Mouse (Mus musculus): ENCODE measurements around the gene Evi2. TPM values are rescaled to one million over a fixed set of nuclear protein-coding genes. Genes with fewer than 3 reads are reported as not detected.
A peak's percentile ranks its signal among the peaks of the same experiment; 100 is the strongest.

Gene Evi2
- polyA plus RNA-seq (2012; rRNA removed), result 0.32 and 0.34 TPM in 2 replicates

DNA sequence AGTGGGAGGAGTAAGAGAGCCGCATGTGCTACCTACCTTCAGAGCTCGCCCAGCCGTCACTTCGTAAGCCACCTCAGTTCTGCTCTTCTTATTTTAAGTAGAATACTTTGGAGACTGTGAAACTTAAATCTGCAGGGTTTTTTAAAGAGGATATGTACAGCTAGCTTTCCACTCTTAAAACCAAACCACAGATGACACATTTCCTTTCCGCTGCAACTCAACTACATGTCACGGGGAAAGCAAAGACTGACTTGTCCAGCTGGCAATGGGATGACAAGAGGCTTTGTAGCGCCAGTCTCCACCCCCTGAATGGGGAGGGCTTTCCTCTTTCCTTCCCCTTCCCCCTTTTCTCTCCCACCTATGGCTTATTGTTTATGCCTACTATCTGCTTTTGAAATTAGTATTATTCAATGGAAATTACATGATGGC, at the start of gene Evi2, which contains the start of gene Evi2a:
Gene Evi2 (minus strand): TSS at position 257 of the 429 bp plus-strand sequence.
Gene Evi2a (minus strand): TSS at position 277 of the 429 bp plus-strand sequence.
- no peak for DNase-seq (ENCODE audit: low read depth)

DNA sequence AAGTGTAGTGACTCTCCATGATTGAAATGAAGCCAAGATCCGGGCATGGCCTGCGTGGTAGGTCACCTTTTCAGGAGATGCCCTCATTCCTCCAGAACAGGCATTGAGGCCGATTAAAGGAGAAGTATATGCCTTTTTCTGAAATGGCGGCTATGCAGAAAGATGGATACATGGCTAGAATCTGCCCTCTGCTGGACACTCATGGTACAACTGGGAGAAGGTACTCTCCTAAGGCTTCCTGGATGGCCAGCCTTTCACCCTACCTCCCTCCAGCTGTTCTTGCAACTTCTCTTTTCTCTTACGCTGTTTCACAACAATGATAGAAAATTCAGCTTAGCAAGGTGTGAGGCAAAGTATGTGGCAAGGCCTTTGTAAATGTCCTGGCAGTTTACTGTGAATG, 47.4 kb upstream of the Evi2 start:
- DNase-seq (ENCODE audit: low read depth), result peak; percentile 28

DNA sequence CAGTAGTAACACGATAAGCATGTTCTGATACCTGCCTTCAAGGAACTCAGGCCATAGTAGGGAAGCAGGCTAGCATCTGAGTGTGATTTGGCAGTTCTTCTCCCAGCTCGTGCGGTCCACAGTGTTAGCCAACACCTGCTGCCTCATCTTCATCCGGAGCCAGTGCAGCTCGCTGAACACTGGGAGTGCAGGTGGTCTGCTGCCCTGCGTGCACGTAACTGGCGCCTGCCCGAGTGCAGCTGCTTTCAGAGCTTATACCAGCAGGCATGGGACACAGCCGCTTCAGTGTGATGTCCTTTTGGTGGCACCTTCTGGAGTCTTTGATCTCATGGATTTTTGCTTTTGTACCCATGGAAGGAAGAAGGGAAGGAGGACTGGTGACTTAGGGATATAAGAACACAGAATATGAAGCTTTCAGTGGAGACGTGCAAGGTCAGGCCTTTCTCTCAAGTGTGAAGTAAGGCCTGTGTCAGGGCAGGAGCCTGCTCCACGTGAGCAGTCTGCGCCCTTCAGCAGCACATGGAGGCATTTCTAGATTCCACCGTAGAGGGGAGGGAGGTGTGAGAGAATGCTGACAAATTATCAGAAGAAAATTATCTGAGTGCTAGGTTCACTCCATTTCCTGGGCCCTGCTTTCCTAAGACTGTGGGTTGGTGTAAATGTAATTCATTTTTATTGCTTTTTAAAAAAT, 45.1 kb upstream of the Evi2 start:
- DNase-seq (ENCODE audit: low read depth), result no peak

- no peak for DNase-seq (ENCODE audit: low read depth)
These were observed 43.4 kb upstream of the Evi2 start for GRCm38 (mm10) chr11:79573836-79574235.

DNA sequence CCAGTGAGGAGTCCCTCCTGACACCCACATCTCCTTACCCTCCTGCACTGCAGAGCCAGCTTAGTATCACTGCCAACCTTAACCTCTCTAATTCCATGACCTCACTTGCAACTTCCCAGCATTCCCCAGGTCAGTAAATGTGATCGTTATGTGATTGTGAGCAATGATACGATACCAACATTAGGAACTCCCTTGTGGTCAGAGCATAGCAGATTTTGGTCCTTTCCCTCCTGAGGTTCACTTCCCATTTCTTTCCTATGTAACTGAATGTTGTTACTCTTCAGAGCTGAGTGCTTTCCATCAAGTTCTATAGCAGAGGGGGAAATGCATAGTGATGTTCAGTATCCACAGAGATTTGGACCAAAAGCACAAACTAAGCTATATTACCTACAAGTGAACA, 39.9 kb upstream of the Evi2 start:
- DNase-seq (ENCODE audit: low read depth), result no peak

- no peak for DNase-seq (ENCODE audit: low read depth)
These were observed 38.0 kb upstream of the Evi2 start for GRCm38 (mm10) chr11:79568197-79568911.

DNA sequence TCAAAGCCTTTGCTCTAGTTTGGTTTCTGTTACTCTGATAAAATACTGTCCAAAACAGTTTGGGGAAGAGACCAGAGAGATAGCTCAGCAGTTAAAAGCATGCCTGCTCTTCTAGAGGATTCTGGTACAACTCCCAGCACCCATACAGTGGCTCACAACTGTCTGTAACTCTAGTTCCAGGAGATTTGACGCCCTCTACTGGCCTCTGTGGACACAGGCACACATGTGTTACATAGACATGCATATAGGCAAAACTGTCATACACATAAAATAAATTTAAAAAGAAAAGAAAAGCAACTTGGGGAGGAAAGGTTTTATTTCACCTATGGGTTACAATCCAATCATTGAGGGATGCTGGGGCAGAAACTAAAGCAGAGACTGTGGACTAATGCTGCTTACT, 36.6 kb upstream of the Evi2 start:
- DNase-seq (ENCODE audit: low read depth), result no peak

- no peak for DNase-seq (ENCODE audit: low read depth)
These were observed 33.1 kb upstream of the Evi2 start for GRCm38 (mm10) chr11:79563493-79563892.

- no peak for DNase-seq (ENCODE audit: low read depth)
These were observed 30.1 kb upstream of the Evi2 start for GRCm38 (mm10) chr11:79560536-79560935.

- no peak for DNase-seq (ENCODE audit: low read depth)
These were observed 22.2 kb upstream of the Evi2 start for GRCm38 (mm10) chr11:79552622-79553021.

GRCm38 (mm10) chr11:79536293-79536692, 5.9 kb upstream of the Evi2 start:
- no peak for DNase-seq (ENCODE audit: low read depth)

DNA sequence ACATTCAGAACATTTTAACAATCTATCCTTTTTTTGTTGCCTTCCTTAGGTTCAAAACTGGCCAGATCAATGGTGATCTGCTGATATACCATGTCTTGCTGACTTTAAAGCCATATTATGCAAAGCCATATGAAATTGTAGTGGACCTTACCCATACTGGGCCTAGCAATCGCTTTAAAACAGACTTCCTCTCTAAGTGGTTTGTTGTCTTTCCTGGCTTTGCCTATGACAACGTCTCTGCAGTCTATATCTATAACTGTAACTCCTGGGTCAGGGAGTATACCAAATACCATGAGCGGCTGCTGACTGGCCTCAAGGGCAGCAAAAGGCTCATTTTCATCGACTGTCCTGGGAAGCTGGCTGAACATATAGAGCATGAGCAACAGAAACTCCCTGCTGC, 5.2 kb upstream of the Evi2 start:
- DNase-seq (ENCODE audit: low read depth), result no peak

GRCm38 (mm10) chr11:79533950-79534690, 3.7 kb upstream of the Evi2 start:
- no peak for DNase-seq (ENCODE audit: low read depth)

GRCm38 (mm10) chr11:79533311-79533710, 2.9 kb upstream of the Evi2 start:
- DNase-seq (ENCODE audit: low read depth), result no peak

GRCm38 (mm10) chr11:79531485-79531884, 1.1 kb upstream of the Evi2 start:
- DNase-seq (ENCODE audit: low read depth), result no peak

- no peak for DNase-seq (ENCODE audit: low read depth)
These were observed 385 bp upstream of the Evi2 start for GRCm38 (mm10) chr11:79530774-79531173.

GRCm38 (mm10) chr11:79529736-79530135, 653 bp downstream of the Evi2 start:
- no peak for DNase-seq (ENCODE audit: low read depth)

GRCm38 (mm10) chr11:79529226-79529625, 1.2 kb downstream of the Evi2 start:
- no peak for DNase-seq (ENCODE audit: low read depth)

GRCm38 (mm10) chr11:79528601-79529000, 1.8 kb downstream of the Evi2 start:
- no peak for DNase-seq (ENCODE audit: low read depth)

GRCm38 (mm10) chr11:79527739-79528384, 2.5 kb downstream of the Evi2 start:
- no peak for DNase-seq (ENCODE audit: low read depth)

- DNase-seq (ENCODE audit: low read depth), result no peak
These were observed 3.2 kb downstream of the Evi2 start for GRCm38 (mm10) chr11:79527015-79527738.
